Mouse (Mus musculus): ENCODE measurements around the gene Lsp1. TPM values are rescaled to one million over a fixed set of nuclear protein-coding genes. Genes with fewer than 3 reads are reported as not detected.
A peak's percentile ranks its signal among the peaks of the same experiment; 100 is the strongest.

Gene Lsp1
- polyA plus RNA-seq, 1 experiment from 2014 or later: 156 TPM

DNA sequence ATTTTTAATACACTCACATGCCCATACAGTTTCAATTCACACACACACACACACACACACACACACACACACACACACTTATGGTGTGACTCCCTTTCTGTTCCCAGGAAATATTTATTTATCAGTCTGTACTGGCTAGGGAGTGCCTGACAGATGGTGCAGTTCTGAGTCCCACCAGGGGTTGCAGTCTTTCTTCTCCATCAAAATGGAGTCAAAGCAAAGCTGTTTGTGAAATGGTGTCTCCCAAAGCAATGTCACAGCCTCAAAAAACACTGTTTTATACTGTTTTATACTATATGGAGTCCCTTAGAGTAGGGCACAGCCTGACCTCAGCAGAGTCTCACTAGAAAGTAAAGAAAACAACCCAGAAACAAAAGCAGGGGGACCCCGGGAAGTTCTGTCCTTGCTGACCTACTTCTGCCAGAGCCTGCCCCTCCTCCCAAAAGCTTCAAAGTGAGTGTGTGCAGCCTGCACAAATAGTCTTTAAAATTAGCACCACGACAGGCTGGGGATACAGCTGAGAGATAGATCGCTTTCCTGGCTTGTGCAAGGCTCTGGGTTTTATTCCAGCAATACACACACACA is 3.3 kb upstream of the Lsp1 start:
- no peak overlapping the region for H3K4me3 ChIP-seq (ENCODE audit: low read length)
- H3K9ac ChIP-seq (replicated peaks; ENCODE audit: low read length): peak overlapping the region; percentile 15; the same call in 1 of the 2 replicates
- no peak overlapping the region for H3K4me2 ChIP-seq (replicated peaks; ENCODE audit: low read depth, low read length)
- no peaks in the 10 kb centered on the region for H3K36me3 ChIP-seq (ENCODE audit: insufficient read depth, low read length)
- peaks cover 39% of the 10 kb centered on the region for H3K4me1 ChIP-seq (ENCODE audit: insufficient read depth, low read length)
- 14% methylated on average over 3 of the region's 3 CpGs for WGBS
- no peaks in the 10 kb centered on the region for H3K27me3 ChIP-seq (ENCODE audit: insufficient read depth, low read length)
- H3K9me3 ChIP-seq (ENCODE audit: low read length): no peaks in the 10 kb centered on the region
- peak; percentile 52 for ATAC-seq (ENCODE audit: low FRiP score, low TSS enrichment)
- peak overlapping the region; percentile 93 for H3K27ac ChIP-seq (ENCODE audit: low read length)

DNA sequence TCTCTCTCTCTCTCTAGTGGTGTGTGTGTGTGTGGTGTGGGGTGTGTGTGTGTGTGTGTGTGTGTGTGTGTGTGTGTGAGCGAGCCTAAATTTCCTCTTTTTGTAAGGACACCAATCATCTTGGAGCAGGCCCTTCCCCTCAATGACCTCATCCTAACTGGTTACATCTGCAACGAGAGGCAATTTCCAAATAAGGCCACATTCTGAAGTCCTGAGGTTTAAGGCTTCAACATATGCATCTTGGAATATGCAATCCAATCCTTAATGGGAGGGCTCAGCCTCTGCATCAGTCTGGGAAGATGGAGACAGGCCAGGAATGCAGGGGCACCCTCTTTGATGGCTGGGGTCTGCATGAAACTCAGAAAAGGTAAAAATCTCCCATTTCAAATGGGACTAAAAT is 2.6 kb upstream of the Lsp1 start:
- H3K36me3 ChIP-seq (ENCODE audit: insufficient read depth, low read length): no peaks in the 10 kb centered on the region
- peak; percentile 50 for ATAC-seq (ENCODE audit: low FRiP score, low TSS enrichment)
- H3K9me3 ChIP-seq (ENCODE audit: low read length): no peaks in the 10 kb centered on the region
- H3K9ac ChIP-seq (replicated peaks; ENCODE audit: low read length): no peak overlapping the region; the same call in 1 of the 2 replicates
- peaks cover 37% of the 10 kb centered on the region for H3K4me1 ChIP-seq (ENCODE audit: insufficient read depth, low read length)
- H3K27me3 ChIP-seq (ENCODE audit: insufficient read depth, low read length): no peaks in the 10 kb centered on the region
- H3K4me2 ChIP-seq (replicated peaks; ENCODE audit: low read depth, low read length): no peak overlapping the region
- WGBS: 23% methylated on average over 2 of the region's 2 CpGs
- H3K4me3 ChIP-seq (ENCODE audit: low read length): no peak overlapping the region
- peak overlapping the region; percentile 93 for H3K27ac ChIP-seq (ENCODE audit: low read length)

DNA sequence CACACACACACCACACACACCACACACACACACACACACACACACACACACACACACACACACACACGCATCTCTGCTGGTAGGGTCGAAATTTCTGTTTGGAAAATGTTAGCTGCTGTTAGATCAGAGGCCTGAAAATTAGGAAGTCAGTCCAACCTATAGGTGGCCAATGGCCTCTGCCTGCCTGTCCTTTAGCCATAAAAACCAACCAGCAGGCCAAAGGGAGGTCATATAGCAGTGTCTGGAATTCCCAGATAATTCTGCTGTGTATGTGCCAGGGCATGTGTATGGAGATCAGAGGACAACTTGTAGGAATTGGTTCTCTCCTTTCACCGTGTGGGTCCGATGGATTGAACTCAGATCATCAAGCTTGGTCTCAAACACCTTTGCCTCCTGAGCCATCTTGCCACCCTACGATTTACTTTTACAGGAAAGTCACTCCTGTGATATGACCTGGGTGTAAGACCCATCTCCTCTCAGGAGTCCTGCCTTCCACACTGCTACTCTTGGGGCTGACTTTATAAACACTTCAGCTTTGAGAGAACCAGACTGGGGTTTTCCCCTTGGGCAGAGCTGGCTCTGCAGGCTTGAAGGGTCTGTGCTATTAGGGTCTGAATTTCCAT is 1.8 kb upstream of the Lsp1 start:
- WGBS: 77% methylated on average over 5 of the region's 5 CpGs
- H3K4me2 ChIP-seq (replicated peaks; ENCODE audit: low read depth, low read length): no peak overlapping the region
- H3K9me3 ChIP-seq (ENCODE audit: low read length): no peaks in the 10 kb centered on the region
- no peaks in the 10 kb centered on the region for H3K36me3 ChIP-seq (ENCODE audit: insufficient read depth, low read length)
- no peaks in the 10 kb centered on the region for H3K27me3 ChIP-seq (ENCODE audit: insufficient read depth, low read length)
- H3K4me1 ChIP-seq (ENCODE audit: insufficient read depth, low read length): peaks cover 34% of the 10 kb centered on the region
- no peak for ATAC-seq (ENCODE audit: low FRiP score, low TSS enrichment)
- no peak overlapping the region for H3K4me3 ChIP-seq (ENCODE audit: low read length)
- peak overlapping the region; percentile 93 for H3K27ac ChIP-seq (ENCODE audit: low read length)
- no peak overlapping the region for H3K9ac ChIP-seq (replicated peaks; ENCODE audit: low read length)

DNA sequence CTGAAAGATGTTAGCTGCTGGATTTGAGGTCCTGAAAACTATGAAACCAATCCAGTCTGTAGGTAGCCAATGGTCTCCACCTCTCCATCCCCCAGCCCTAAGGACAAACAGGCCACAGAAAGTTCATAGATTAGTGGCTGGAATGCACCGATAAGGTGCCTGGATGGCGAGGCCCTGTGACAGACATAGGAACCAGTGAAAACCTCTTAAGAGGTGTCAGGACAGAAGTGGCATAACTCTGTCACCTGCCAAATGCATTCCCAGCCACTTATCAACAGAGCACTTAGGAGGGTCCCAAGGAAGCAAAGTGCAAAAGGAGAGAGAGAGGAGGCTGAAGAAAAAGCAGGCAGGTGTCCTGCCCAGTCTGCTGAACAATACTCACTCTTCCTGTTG is 1.3 kb upstream of the Lsp1 start:
- Histone ChIP-seq H3K27ac (ENCODE audit: low read length) (peak overlapping the region; percentile 93), H3K27me3 (ENCODE audit: insufficient read depth, low read length) (no peaks in the 10 kb centered on the region), H3K9ac (replicated peaks; ENCODE audit: low read length) (no peak overlapping the region), H3K4me2 (replicated peaks; ENCODE audit: low read depth, low read length) (no peak overlapping the region), H3K9me3 (ENCODE audit: low read length) (no peaks in the 10 kb centered on the region), H3K4me3 (ENCODE audit: low read length) (no peak overlapping the region), H3K36me3 (ENCODE audit: insufficient read depth, low read length) (no peaks in the 10 kb centered on the region), H3K4me1 (ENCODE audit: insufficient read depth, low read length) (peaks cover 29% of the 10 kb centered on the region)
- no peak for ATAC-seq (ENCODE audit: low FRiP score, low TSS enrichment)
- 73% methylated on average over 2 of the region's 2 CpGs for WGBS

DNA sequence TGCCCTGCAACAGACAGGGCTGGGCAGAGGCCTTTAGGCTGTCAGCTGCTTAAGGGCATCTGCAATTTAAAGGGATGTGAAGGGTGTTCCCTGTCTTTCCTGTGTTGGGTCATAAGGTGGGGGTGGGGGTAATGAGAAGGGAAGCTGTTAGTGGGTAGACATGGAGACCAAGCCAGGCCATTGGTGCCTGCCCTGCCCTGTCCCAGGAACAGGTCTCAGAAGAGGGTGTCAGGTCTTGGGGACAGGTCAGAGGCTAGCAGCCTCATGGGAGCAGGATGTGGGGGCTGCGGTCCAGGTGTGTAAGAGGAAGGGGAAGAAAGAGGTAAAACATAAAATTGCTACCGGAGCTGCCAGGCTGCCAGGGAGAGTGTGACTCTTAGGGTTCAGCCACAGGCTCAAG is 837 bp downstream of the Lsp1 start:
- H3K27ac ChIP-seq (ENCODE audit: low read length): no peak overlapping the region
- 88% methylated on average over 2 of the region's 2 CpGs for WGBS
- no peaks in the 10 kb centered on the region for H3K9me3 ChIP-seq (ENCODE audit: low read length)
- H3K4me2 ChIP-seq (replicated peaks; ENCODE audit: low read depth, low read length): no peak overlapping the region
- H3K4me3 ChIP-seq (ENCODE audit: low read length): no peak overlapping the region
- H3K27me3 ChIP-seq (ENCODE audit: insufficient read depth, low read length): no peaks in the 10 kb centered on the region
- ATAC-seq (ENCODE audit: low FRiP score, low TSS enrichment): no peak
- H3K9ac ChIP-seq (replicated peaks; ENCODE audit: low read length): no peak overlapping the region
- peaks cover 12% of the 10 kb centered on the region for H3K4me1 ChIP-seq (ENCODE audit: insufficient read depth, low read length)
- no peaks in the 10 kb centered on the region for H3K36me3 ChIP-seq (ENCODE audit: insufficient read depth, low read length)

DNA sequence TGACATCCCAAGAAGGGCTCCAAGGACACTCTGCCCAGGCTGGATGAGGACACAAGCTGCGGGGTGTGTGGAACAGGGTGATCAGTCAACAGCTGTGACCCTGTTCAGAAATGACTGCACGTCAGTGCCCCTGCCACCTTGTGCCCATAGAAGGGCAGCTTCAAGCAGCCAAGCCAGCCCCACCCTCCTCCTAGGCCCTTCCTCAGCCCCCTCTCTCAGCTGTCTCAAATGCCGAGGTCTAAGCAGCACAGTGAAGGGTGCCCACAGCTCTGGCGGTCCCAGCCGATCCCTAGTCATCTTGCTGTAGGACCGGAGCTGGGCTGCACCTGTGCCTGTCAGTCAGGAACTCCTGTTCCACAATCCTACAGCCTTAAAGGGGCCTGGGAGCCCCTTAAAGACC is 1.6 kb downstream of the Lsp1 start:
- H3K4me3 ChIP-seq (ENCODE audit: low read length): no peak overlapping the region
- ATAC-seq (ENCODE audit: low FRiP score, low TSS enrichment): no peak
- H3K9me3 ChIP-seq (ENCODE audit: low read length): no peaks in the 10 kb centered on the region
- no peak overlapping the region for H3K27ac ChIP-seq (ENCODE audit: low read length)
- no peak overlapping the region for H3K4me2 ChIP-seq (replicated peaks; ENCODE audit: low read depth, low read length)
- peaks cover 7% of the 10 kb centered on the region for H3K4me1 ChIP-seq (ENCODE audit: insufficient read depth, low read length)
- 74% methylated on average over 6 of the region's 6 CpGs for WGBS
- no peaks in the 10 kb centered on the region for H3K27me3 ChIP-seq (ENCODE audit: insufficient read depth, low read length)
- H3K9ac ChIP-seq (replicated peaks; ENCODE audit: low read length): no peak overlapping the region
- H3K36me3 ChIP-seq (ENCODE audit: insufficient read depth, low read length): no peaks in the 10 kb centered on the region

DNA sequence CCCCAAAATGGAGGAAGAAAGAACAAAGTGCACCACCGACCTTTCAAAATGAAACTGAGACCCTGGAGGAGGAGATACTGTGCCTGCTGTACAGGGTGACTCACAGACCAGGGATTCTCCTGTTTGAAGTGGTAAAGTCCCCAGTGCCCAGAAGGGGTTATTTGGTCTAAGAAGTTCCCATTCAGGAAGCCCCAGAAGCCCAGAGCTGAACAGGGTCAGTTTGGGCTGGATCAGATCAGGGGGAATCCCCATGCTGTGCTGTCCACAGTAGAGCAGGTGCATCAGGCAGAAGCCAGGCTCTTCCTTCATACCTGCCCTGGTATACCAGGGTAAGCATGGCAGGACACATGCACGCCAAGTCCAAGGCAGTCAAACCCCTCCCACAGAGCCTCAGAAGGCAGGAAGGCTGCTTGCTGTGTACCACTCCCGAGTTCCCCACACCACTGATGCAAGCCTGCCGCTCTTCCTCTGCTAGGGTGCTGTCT is 2.0 kb downstream of the Lsp1 start:
- WGBS: 68% methylated on average over 4 of the region's 4 CpGs
- H3K4me2 ChIP-seq (replicated peaks; ENCODE audit: low read depth, low read length): no peak overlapping the region
- H3K9me3 ChIP-seq (ENCODE audit: low read length): no peaks in the 10 kb centered on the region
- H3K4me1 ChIP-seq (ENCODE audit: insufficient read depth, low read length): peaks cover 2% of the 10 kb centered on the region; the same call in 1 of the 2 replicates
- H3K27ac ChIP-seq (ENCODE audit: low read length): no peak overlapping the region
- H3K4me3 ChIP-seq (ENCODE audit: low read length): no peak overlapping the region
- H3K9ac ChIP-seq (replicated peaks; ENCODE audit: low read length): no peak overlapping the region
- ATAC-seq (ENCODE audit: low FRiP score, low TSS enrichment): no peak
- H3K36me3 ChIP-seq (ENCODE audit: insufficient read depth, low read length): no peaks in the 10 kb centered on the region
- no peaks in the 10 kb centered on the region for H3K27me3 ChIP-seq (ENCODE audit: insufficient read depth, low read length)

DNA sequence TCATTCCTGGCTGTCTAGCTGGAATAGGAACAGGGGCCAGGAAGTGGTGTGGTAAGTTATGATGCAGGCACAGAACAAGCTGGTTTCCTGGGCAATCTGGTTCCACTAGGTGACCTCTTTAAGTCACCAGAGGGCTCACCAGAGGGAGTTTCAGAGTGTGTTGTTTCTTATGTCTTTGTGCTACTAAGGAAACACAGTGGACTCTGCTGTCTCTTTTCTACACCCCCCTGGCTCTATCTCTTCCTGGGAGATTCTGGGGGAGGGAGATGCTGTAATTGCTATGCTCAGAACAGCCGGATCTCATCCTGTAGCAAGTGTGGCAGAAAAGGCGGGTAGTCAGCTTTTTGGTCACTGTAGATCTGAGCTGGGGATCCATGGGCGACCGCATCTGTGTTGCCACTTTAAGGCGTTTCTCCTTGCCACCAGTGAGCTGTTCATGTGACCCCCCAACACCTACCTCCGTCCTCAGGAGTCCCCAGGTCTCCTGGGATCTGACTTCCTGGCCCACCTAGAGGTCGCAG is 9.6 kb downstream of the Lsp1 start:
- peak overlapping the region; percentile 97 for H3K27ac ChIP-seq (ENCODE audit: low read length)
- H3K36me3 ChIP-seq (ENCODE audit: insufficient read depth, low read length): no peaks in the 10 kb centered on the region
- H3K4me2 ChIP-seq (replicated peaks; ENCODE audit: low read depth, low read length): no peak overlapping the region
- H3K9me3 ChIP-seq (ENCODE audit: low read length): no peaks in the 10 kb centered on the region
- no peak; the same call in 1 of the 2 replicates for ATAC-seq (ENCODE audit: low FRiP score, low TSS enrichment)
- peaks cover 43% of the 10 kb centered on the region for H3K4me1 ChIP-seq (ENCODE audit: insufficient read depth, low read length)
- no peak overlapping the region for H3K4me3 ChIP-seq (ENCODE audit: low read length)
- no peak overlapping the region for H3K9ac ChIP-seq (replicated peaks; ENCODE audit: low read length)
- H3K27me3 ChIP-seq (ENCODE audit: insufficient read depth, low read length): no peaks in the 10 kb centered on the region
- 35% methylated on average over 7 of the region's 7 CpGs for WGBS

DNA sequence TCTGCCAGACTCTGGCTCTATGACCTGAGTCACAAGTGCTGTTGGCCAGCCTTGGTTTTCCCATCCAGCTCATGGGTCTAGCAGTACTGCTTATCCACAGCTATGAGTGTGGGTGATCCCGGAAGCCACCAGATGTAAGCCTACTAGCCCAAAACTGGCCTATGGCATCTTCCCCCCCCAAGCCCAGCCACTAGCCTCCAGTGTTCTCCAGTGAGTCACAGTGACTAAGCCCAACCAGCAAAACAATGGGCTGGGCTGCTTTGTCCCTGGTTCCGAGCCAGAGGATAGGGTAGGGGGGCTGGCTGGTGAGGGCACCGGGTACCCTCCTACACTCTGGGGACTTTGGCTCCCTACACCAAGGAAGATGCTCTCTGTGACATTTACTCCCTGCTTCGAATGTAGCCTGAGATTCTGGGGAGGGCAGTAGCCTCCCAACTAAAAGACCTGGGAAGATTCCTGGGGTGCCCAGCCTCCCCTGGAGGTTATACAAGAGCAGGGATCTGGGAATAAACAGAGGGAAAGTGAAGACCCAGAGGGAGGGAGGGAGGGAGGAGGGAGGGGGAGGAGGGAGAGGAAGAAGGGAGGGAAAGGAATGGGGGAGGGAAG is 10.3 kb downstream of the Lsp1 start:
- Histone ChIP-seq H3K9ac (replicated peaks; ENCODE audit: low read length) (0 out of 2 replicates have a peak overlapping the region, but pooled peaks have one; percentile 77), H3K9me3 (ENCODE audit: low read length) (no peaks in the 10 kb centered on the region), H3K27me3 (ENCODE audit: insufficient read depth, low read length) (no peaks in the 10 kb centered on the region), H3K4me3 (ENCODE audit: low read length) (no peak overlapping the region), H3K4me2 (replicated peaks; ENCODE audit: low read depth, low read length) (no peak overlapping the region), H3K27ac (ENCODE audit: low read length) (peak overlapping the region; percentile 97), H3K4me1 (ENCODE audit: insufficient read depth, low read length) (peaks cover 49% of the 10 kb centered on the region), H3K36me3 (ENCODE audit: insufficient read depth, low read length) (no peaks in the 10 kb centered on the region)
- peak; percentile 81 for ATAC-seq (ENCODE audit: low FRiP score, low TSS enrichment)
- 9% methylated on average over 4 of the region's 4 CpGs for WGBS

DNA sequence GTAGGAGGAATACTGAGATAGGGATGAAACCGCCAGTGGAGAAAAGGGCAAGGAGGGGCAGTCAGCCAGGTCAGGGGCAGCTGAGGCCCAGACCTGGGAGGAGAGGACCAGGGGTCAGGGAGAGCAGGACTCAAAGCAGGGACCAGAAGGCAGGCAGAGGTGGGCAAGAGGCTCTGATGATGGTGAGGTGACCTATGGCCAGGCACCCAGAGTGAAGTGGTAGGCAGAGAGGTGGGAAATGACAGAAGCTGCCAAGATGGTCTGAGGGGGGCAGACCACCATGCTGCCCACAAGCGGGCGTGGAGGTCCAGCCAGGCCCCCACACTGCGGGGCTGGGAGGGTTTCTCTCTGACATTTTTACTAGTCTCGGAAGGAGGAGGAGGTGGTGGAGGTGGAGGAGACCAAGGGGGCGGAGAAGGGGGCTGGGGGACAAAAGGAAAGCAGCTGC is 10.8 kb downstream of the Lsp1 start:
- H3K27ac ChIP-seq (ENCODE audit: low read length): peak overlapping the region; percentile 97
- no peaks in the 10 kb centered on the region for H3K36me3 ChIP-seq (ENCODE audit: insufficient read depth, low read length)
- H3K4me2 ChIP-seq (replicated peaks; ENCODE audit: low read depth, low read length): peak overlapping the region; percentile 54
- no peaks in the 10 kb centered on the region for H3K27me3 ChIP-seq (ENCODE audit: insufficient read depth, low read length)
- H3K9me3 ChIP-seq (ENCODE audit: low read length): no peaks in the 10 kb centered on the region
- ATAC-seq (ENCODE audit: low FRiP score, low TSS enrichment): peak; percentile 73
- 25% methylated on average over 5 of the region's 6 CpGs for WGBS
- peaks cover 55% of the 10 kb centered on the region for H3K4me1 ChIP-seq (ENCODE audit: insufficient read depth, low read length)
- peak overlapping the region; percentile 43 for H3K4me3 ChIP-seq (ENCODE audit: low read length)
- H3K9ac ChIP-seq (replicated peaks; ENCODE audit: low read length): peak overlapping the region; percentile 77
